Mouse (Mus musculus) erythroblast, adult 5-6 weeks (primary cell): ENCODE measurements around the gene a. TPM values are rescaled to one million over a fixed set of nuclear protein-coding genes. Genes with fewer than 3 reads are reported as not detected.
A peak's percentile ranks its signal among the peaks of the same experiment; 100 is the strongest.
"Not testable (repeated sequence)": the region's sequence is repeated elsewhere in the genome, so short reads cannot be mapped to it uniquely, and the experiment has no call there.

Source experiments
- ATAC-seq: replicated peaks from 2 replicates; pipeline ENCODE4 v1.8.0; 2016; ENCODE audit warnings: moderate number of reproducible peaks, mild to moderate bottlenecking, moderate TSS enrichment, inconsistent platforms; ENCODE audit not compliant: poor library complexity, low FRiP score, severe bottlenecking
- total RNA-seq, 2 experiments: library from RNA; stranded (forward) in 1 of 2; stranded (reverse) in 1 of 2; fragments of 150-400 nt in 1 of 2; fragments of 200-764, 138-1000 nt in 1 of 2; gene quantifications; 2 replicates each; pipeline versions ENCODE4 v1.2.3 to v1.2.4; 2015 to 2017; ENCODE audit warnings: low replicate concordance in 2 of 2

a gene
- total RNA-seq, 2 experiments from 2014 or later: not detected

GRCm38 (mm10) chr2:154826054-154826538, 34.9 kb downstream of the a start:
- no peak for ATAC-seq

- ATAC-seq: no peak
Measured at GRCm38 (mm10) chr2:154827521-154827920, 36.3 kb downstream of the a start.

GRCm38 (mm10) chr2:154832471-154832870, 41.3 kb downstream of the a start:
- no peak for ATAC-seq

- ATAC-seq: no peak
Measured at GRCm38 (mm10) chr2:154834149-154834865, 43.1 kb downstream of the a start.

- ATAC-seq: no peak
Measured at GRCm38 (mm10) chr2:154836537-154836936, 45.3 kb downstream of the a start.

- no peak for ATAC-seq
Measured at GRCm38 (mm10) chr2:154848086-154848485, 56.9 kb downstream of the a start.

GRCm38 (mm10) chr2:154855383-154855782, 64.2 kb downstream of the a start:
- no peak for ATAC-seq

- no peak for ATAC-seq
Measured at GRCm38 (mm10) chr2:154863672-154864071, 72.5 kb downstream of the a start.

GRCm38 (mm10) chr2:154865696-154866095, 74.5 kb downstream of the a start:
- no peak for ATAC-seq

GRCm38 (mm10) chr2:154868106-154868505, 76.9 kb downstream of the a start:
- ATAC-seq: no peak

GRCm38 (mm10) chr2:154869954-154870641, 78.9 kb downstream of the a start:
- no peak for ATAC-seq

- no peak for ATAC-seq
Measured at GRCm38 (mm10) chr2:154876621-154877020, 85.4 kb downstream of the a start.

- ATAC-seq: no peak
Measured at GRCm38 (mm10) chr2:154891585-154891984, 100.4 kb downstream of the a start.

GRCm38 (mm10) chr2:154892201-154893044, 101.2 kb downstream of the a start, which contains the start of gene Eif2s2:
Gene Eif2s2, minus strand, starts transcription at chr2:154892935.
- ATAC-seq: peak; percentile 97

GRCm38 (mm10) chr2:154893045-154893385, 101.8 kb downstream of the a start:
- ATAC-seq: peak; percentile 38

GRCm38 (mm10) chr2:154893548-154893947, 102.3 kb downstream of the a start:
- ATAC-seq: no peak

- not testable (repeated sequence) for ATAC-seq
Measured at GRCm38 (mm10) chr2:154899004-154899403, 107.8 kb downstream of the a start.

- not testable (repeated sequence) for ATAC-seq
Measured at GRCm38 (mm10) chr2:154899412-154899811, 108.2 kb downstream of the a start.

- ATAC-seq: no peak
Measured at GRCm38 (mm10) chr2:154902111-154902510, 110.9 kb downstream of the a start.

- ATAC-seq: no peak
Measured at GRCm38 (mm10) chr2:154905796-154906195, 114.6 kb downstream of the a start.
